Mouse (Mus musculus): ENCODE data around the gene Lrrc30.

Gene Lrrc30

GRCm38 (mm10) chr17:67632676-67633339 is at the start of gene Lrrc30:
TSS of gene Lrrc30 (minus strand) at chr17:67632723.
- no peak for DNase-seq

- DNase-seq: no peak
Observed at GRCm38 (mm10) chr17:67681084-67681483, 48.6 kb upstream of the Lrrc30 start.

GRCm38 (mm10) chr17:67678576-67678975 is 46.1 kb upstream of the Lrrc30 start:
- DNase-seq: no peak

- peak; percentile 56 for DNase-seq
Observed at GRCm38 (mm10) chr17:67667981-67668380, 35.5 kb upstream of the Lrrc30 start.

- DNase-seq: no peak
Observed at GRCm38 (mm10) chr17:67666981-67667380, 34.5 kb upstream of the Lrrc30 start.

- no peak for DNase-seq
Observed at GRCm38 (mm10) chr17:67664299-67664698, 31.8 kb upstream of the Lrrc30 start.

- DNase-seq: peak; percentile 46
Observed at GRCm38 (mm10) chr17:67651506-67651905, 19.0 kb upstream of the Lrrc30 start.

- no peak for DNase-seq
Observed at GRCm38 (mm10) chr17:67641627-67642026, 9.1 kb upstream of the Lrrc30 start.

GRCm38 (mm10) chr17:67638119-67638810 is 5.7 kb upstream of the Lrrc30 start:
- peak; percentile 19 for DNase-seq

GRCm38 (mm10) chr17:67636951-67637350 is 4.4 kb upstream of the Lrrc30 start:
- DNase-seq: no peak

GRCm38 (mm10) chr17:67636304-67636703 is 3.8 kb upstream of the Lrrc30 start:
- DNase-seq: no peak

- no peak for DNase-seq
Observed at GRCm38 (mm10) chr17:67629746-67630145, 2.8 kb downstream of the Lrrc30 start.

- DNase-seq: peak; percentile 13
Observed at GRCm38 (mm10) chr17:67629211-67629657, 3.3 kb downstream of the Lrrc30 start.

- no peak for DNase-seq
Observed at GRCm38 (mm10) chr17:67628475-67628874, 4.0 kb downstream of the Lrrc30 start.

- no peak for DNase-seq
Observed at GRCm38 (mm10) chr17:67625431-67625830, 7.1 kb downstream of the Lrrc30 start.

- DNase-seq: no peak
Observed at GRCm38 (mm10) chr17:67619001-67619400, 13.5 kb downstream of the Lrrc30 start.

- no peak for DNase-seq
Observed at GRCm38 (mm10) chr17:67614381-67614780, 18.1 kb downstream of the Lrrc30 start.

GRCm38 (mm10) chr17:67612576-67612975 is 19.9 kb downstream of the Lrrc30 start:
- no peak for DNase-seq

GRCm38 (mm10) chr17:67612151-67612550 is 20.4 kb downstream of the Lrrc30 start:
- DNase-seq: no peak

GRCm38 (mm10) chr17:67604446-67604845 is 28.1 kb downstream of the Lrrc30 start:
- DNase-seq: no peak

GRCm38 (mm10) chr17:67602556-67602955 is 30.0 kb downstream of the Lrrc30 start:
- DNase-seq: no peak

GRCm38 (mm10) chr17:67584937-67585579 is 47.5 kb downstream of the Lrrc30 start:
- peak; percentile 76 for DNase-seq

GRCm38 (mm10) chr17:67584533-67584932 is 48.0 kb downstream of the Lrrc30 start:
- no peak for DNase-seq

GRCm38 (mm10) chr17:67583422-67583821 is 49.1 kb downstream of the Lrrc30 start:
- DNase-seq: no peak
